Mouse (Mus musculus): Measurements from ENCODE around the gene Acot12. TPM values are rescaled to one million over a fixed set of nuclear protein-coding genes. Genes with fewer than 3 reads are reported as not detected.

Acot12 gene
- not detected in 2 replicates for total RNA-seq (2015; ENCODE audit: low replicate concordance)
- total RNA-seq (2017; ENCODE audit: low replicate concordance) = not detected in 2 replicates

DNA sequence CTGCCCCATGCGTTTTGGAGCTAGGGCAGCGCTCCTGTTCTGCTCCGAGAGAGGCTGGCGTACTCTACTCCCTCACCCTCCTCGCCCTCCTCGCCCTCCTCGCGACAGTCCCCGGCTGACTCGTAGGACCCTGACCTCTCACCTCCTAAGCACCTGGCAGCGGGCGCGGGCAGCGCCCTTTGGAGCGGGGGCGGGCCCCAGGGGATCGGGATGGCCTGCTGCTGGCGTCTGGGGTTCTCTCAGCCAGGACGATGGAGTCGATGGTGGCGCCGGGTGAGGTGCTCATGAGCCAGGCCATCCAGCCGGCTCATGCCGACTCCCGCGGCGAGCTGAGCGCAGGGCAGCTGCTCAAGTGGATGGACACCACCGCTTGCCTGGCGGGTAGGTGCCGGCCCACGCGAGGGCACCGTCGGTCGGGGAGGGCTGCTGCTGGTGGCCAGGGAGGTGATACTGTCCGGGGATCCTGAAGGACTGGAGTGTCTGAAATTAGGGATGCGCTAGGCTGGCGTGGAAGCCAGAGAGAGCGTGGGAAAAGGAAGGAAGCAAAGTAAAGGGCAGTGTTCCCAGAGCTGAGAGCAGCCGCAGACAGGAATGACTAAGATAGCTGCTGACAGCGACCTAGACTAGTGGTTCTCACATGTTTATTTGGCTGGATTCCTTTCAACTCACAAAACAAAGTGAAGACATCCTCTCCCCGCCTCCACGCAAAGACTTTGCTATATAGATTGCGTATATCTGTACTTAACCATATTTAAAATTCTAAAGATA is at the start of gene Acot12:
Gene Acot12 (plus strand): TSS at position 233 of the 768 bp plus-strand sequence.
- ATAC-seq (replicated peaks; ENCODE audit: low FRiP score, poor library complexity, severe bottlenecking) = no peak

DNA sequence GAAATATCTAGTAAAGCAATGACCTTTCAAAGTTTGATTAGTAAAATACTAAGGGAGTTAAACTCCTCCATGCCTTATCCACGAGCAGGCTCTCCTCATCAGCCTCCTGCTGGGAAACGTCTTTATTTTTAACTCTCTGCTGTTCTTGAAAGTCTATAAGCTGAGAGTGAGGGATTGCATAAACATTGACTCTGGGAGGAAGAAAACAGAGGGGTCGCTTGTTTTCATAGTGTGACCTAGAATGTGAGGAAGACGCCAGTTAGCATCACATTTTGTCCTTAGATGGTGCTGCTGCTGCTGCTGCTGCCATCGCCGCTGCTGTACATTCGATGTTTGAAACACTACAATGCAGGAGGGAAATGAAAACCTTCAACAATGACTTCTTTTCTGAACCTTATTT is 47.7 kb upstream of the Acot12 start:
- ATAC-seq (replicated peaks; ENCODE audit: low FRiP score, poor library complexity, severe bottlenecking) = no peak

DNA sequence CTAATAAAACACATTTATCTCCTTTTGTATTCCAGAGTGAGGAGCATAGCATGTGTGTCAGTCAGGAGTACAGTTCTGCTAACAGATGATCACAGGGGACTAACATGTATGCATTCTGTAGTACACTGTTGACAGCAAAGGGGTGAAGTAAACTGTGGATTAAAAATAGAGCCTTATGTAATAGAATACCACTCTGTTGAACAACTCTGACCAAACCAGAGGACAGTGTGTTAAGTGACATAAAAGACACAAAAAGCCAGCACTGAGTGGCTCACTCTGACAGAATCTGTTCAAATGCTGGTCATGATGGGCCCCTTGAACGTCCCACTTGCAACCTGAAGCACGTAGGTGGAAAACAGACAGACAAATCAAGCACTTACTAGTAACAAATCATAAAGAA is 45.9 kb upstream of the Acot12 start:
- ATAC-seq (replicated peaks; ENCODE audit: low FRiP score, poor library complexity, severe bottlenecking) = no peak

DNA sequence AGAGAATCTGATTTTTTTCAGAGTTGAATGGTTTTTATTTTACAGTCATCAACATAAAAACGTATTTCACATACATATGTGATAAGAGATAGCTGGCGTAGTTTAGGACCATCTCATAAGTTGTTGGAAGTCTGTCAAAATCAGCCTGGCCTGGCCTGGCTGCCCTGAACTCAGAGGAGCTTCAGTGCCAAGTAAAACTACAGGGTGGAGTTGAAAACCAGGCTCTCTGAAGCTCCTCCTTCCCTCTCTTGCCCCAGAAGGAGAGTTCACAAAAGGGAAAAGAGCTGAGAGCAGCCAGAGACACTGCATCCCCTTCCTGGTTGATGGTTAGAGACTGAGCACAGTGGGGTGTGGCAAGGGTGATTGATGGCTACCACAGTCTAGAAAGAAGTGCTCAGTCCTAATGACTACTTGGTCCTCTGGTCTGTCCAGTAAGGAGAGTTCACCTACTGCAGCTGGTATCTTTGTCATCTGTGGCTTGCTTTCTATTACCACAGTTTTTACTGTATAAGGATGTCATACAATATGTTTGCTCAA is 45.1 kb upstream of the Acot12 start:
- ATAC-seq (replicated peaks; ENCODE audit: low FRiP score, poor library complexity, severe bottlenecking) = no peak

DNA sequence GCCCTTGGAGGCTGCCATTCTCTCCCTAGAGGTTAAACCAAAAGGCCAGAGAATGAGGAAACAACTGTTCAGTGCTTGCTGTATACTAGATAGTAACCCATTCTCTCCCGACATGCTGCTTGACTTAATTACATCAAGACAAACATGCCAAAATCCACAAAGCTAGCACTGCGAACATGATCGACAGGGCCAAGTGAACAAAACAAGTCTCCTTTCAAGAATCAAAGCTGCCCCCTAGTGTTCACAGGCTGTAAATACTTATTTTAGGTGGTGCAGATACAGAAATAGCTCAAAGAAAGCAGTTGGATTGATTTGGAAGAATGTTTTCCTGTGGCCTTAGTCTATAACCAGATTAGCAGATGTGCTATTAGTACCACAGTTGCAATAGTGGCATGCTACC is 44.3 kb upstream of the Acot12 start:
- 0 out of 2 replicates have a peak, but pooled peaks have one; percentile 28 for ATAC-seq (replicated peaks; ENCODE audit: low FRiP score, poor library complexity, severe bottlenecking)

DNA sequence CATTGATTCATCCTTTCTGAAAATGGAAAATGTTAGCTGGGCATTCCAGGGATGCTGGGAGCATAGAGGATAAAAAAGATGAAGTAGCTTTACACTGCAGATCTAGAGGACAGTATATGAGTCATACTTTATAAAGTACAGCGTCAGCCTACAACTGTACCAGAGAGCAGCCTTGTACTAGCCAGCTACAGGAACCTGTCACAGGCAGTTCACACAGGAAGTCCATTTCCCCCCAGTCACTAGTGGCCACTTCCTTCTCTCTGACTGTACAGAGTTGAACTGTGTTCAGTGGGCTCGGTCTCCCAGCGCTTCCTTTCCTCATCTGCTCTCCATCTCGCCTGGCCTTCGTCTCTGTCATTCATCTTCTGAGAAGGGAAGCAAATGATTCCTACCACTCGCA is 39.0 kb upstream of the Acot12 start:
- no peak for ATAC-seq (replicated peaks; ENCODE audit: low FRiP score, poor library complexity, severe bottlenecking)

DNA sequence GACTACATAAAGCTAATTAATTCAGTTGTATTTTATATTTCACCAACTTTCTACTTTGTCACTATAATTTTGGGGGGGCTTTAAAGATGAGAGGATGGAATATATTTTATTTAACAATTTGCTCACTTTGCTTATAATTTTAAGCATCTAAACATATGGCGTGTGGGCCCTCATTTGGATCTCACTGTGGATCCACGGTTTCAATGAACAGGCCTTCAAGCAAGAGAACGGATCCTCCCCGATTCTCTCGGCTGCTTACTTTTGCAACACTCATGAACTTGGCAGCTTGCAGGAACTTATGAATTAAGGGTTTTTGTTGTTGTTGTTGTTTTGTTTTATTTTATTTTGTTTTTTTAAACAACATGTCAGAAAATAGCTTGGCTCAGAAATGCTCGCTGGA is 21.8 kb upstream of the Acot12 start:
- no peak for ATAC-seq (replicated peaks; ENCODE audit: low FRiP score, poor library complexity, severe bottlenecking)

DNA sequence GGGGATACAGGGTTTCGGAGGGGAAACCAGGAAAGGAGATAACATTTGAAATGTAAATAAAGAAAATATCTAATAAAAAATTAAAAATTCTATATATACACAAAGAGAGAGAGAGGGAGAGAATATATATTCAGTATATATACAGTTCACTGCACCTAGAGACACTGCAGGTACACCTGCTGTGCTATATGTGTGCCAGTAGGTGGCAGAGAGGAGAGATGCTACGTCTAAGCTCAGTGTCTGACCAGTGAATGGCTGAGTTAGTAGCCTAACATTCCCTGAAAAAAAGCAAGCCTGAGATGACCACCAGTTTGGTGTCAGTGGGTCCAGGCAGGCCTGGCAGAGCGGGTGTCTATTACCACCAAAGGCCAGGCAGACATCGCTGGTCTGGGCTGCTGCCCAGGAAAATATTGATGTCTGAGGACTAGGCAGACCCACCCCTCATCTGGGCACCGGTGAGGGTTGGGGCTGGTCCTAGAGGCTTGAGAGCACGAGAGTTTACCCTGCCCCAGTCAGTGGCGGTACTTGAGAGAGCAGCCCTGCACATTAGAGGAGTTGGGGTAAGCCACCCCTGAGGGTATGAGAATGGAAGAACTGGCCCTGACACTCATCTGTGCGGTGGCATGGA is 18.1 kb upstream of the Acot12 start:
- no peak for ATAC-seq (replicated peaks; ENCODE audit: low FRiP score, poor library complexity, severe bottlenecking)

DNA sequence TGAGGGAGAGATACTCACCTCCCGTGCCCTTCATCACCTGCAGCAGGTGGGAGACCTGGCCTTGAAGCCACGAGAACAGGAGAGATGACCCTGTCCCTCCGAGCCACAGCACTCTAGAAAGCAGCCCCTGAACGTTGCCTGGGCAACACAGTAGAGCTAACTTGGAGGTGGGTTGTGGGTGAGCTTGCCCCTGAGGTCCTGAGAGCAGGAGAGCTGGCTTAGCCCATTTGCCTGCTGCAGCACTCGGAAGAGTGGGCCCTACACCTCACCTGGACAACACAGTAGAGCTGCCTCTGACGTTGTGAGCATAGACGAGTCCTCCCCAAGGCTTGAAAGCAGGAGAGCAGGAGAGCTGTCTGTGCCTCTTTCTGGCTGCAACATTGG is 17.6 kb upstream of the Acot12 start:
- no peak for ATAC-seq (replicated peaks; ENCODE audit: low FRiP score, poor library complexity, severe bottlenecking)

DNA sequence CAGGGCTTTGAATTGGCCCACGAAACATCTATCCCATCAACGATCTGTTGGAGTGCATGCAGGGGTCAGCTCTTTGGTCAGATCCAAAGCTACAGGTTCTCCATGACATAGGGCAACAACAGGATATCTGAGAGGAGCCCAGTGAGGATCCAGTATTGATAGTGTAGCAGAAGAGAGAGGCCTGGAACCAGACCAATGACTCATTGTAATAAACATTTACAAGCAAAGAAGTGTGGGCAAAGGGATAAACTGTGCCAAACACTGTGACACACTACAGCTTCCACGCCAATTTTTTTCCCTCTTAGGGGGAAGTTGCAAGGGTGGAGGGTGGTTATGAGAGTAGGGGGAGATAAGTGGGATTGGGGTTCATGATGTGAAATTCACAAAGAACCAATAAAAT is 17.1 kb upstream of the Acot12 start:
- ATAC-seq (replicated peaks; ENCODE audit: low FRiP score, poor library complexity, severe bottlenecking) = no peak

DNA sequence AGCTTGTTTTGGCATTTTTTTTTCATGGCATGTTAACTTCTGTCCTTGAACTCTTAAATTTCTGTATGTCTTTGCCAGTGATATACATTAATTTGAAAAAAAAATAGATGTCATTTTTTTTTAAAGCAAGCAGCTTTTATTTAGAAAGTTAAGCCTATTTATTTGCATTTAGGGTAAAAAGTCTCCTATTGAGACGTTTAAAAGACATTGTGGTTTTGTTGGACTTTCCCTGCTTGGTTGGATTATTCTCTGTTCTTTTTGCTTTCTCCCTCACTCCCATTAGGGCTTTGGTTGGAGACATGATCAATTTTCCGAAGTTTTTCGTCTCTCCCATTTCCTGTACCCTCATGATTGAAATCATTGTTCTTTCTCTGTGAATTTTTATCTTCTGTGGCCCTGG is 16.2 kb upstream of the Acot12 start:
- no peak for ATAC-seq (replicated peaks; ENCODE audit: low FRiP score, poor library complexity, severe bottlenecking)

DNA sequence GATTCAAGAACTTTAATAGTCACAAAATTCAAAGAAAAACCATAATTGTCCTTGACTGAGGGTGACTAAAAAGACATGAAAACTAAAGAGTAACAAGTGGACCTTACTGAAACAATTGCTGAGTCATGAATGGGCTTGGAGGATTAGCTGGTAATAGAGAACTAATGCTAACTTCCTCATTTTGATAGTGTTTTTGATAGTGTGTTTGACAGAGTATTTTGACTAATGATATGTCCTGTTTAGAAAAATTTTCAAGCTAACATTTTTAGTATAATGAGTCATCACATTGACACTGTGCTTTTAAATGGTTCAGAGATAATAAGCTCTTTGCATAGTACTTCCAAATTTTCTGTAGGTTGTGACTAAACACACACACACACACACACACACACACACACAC is 13.4 kb upstream of the Acot12 start:
- ATAC-seq (replicated peaks; ENCODE audit: low FRiP score, poor library complexity, severe bottlenecking) = no peak

DNA sequence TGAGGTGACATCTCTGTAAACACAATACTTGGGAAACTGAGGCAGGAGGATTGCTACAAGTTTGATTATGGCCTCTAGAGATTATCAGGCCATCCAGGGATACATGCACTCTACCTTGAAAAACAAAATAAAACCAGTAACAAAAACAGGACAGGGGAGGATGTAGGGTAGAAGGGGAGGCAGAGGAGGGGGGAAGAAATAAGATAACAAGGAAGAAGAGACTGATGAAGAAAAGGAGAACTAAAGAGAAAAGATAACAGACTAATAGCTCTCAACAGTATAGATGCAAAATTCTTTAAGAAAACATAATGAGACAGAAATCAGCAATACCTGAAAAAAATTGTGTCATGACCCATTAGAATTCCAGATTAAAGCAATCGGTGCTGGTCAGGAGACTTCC is 4.1 kb upstream of the Acot12 start:
- no peak for ATAC-seq (replicated peaks; ENCODE audit: low FRiP score, poor library complexity, severe bottlenecking)

DNA sequence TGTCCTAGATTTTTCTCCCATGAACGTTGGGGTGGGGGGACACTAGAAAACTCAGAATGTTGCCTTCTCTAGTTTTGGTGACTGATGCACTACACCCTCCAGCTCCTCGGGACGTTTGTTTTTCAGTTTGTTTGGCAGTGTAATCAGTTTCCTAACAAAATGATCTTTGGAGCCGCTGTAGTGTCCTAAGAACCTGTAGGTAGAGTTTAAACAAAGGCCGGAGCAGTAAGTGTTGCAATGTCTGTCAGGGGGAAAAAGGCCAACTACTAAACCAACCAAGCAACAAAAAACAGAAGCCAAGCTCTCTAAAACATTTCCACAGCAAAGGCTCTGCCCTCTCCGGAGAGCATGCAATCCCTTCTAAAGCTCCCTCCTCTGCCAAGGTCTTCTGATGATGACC is 461 bp upstream of the Acot12 start:
- ATAC-seq (replicated peaks; ENCODE audit: low FRiP score, poor library complexity, severe bottlenecking) = no peak

DNA sequence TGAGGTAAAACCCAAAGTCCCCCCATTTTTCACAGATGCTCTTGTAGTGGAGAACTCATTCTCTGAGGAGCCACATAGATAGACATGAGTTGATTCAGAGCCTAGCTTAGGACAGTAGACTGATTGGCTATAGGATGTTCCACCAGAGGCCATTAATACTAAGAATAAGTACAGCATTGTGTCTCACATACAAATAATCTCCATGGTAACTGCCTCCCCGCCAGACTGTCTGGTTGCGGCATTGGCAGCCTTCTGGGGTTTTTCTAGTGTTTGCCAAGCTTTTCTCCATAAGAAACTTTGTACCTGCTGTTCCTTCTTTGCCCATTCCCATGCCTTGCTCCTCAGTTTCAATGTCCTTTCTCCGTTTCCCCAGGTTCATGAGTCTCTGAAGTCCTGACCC is 1.9 kb downstream of the Acot12 start:
- no peak for ATAC-seq (replicated peaks; ENCODE audit: low FRiP score, poor library complexity, severe bottlenecking)

DNA sequence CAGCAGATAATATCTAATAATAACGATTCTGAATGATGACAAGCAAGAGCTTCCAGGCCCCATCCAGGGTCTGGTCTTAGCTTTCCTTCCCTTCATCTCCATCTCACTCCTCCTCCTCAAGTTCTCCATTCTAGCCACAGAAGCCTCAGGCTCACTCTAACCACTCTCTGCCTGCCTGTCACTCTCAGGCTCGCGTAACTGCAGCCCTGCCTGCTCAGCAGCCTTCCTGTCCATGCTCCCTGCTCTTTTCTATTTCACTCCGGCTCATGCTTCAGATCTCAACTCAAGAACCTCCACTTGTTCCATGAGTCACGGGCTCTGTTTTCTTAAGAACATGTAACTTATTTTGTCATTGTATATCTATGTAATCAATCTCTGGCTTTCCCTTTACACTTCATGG is 5.2 kb downstream of the Acot12 start:
- ATAC-seq (replicated peaks; ENCODE audit: low FRiP score, poor library complexity, severe bottlenecking) = no peak

DNA sequence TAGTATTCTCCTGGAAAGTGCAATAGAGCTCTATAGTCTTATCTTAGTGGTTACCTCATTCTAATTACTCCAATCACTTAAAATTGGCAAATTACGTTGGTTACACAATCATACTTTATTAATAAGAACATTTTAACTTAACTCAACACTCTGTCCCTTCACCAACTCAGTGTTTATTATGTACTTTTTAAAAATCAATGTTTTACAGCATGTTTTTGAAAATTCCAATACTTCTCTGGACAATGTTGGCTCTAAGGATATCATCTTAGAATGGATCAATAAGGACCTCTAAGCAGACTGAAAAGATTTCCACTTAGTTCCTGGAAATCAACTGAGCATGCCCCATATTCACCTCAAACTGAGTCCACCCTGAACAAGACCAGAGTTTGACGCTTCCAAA is 7.1 kb downstream of the Acot12 start:
- ATAC-seq (replicated peaks; ENCODE audit: low FRiP score, poor library complexity, severe bottlenecking) = no peak

DNA sequence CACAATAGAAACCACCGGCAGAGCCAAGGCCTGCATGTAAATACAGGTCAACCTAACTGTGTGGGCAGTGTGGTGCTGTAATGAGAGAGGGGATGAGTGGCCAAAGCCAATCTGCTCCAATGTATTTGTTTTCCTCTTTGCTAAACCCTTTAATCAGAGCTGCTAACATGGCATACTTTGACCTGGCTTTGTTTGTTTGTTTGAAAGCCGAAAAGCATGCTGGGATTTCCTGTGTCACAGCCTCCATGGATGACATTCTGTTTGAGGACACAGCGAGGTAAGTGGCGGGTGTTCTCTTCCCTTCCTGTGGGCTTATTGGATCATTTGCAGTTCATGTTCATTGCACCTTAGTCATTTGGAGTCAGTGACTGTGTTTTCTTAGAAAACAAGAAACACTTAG is 8.7 kb downstream of the Acot12 start:
- no peak for ATAC-seq (replicated peaks; ENCODE audit: low FRiP score, poor library complexity, severe bottlenecking)

DNA sequence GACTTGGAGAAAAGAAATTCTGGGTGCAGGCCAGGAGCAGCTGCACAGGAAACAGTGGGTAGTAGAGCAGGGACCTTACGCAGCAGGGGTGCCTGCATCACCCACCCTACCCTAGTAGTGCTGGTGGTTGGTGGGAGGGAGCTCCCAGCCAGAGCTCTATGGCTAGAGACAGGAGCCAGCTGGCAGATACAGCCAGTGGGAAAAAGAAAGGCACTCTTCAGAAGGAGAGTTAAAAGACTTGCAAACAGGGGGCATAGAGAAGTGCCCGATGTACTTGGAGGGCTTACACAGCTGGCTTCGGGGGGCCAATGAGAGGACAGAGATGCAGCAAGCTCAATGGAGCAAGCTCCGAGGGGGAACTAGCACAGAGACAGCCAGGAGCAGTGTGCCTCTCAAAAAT is 12.4 kb downstream of the Acot12 start:
- ATAC-seq (replicated peaks; ENCODE audit: low FRiP score, poor library complexity, severe bottlenecking) = no peak

DNA sequence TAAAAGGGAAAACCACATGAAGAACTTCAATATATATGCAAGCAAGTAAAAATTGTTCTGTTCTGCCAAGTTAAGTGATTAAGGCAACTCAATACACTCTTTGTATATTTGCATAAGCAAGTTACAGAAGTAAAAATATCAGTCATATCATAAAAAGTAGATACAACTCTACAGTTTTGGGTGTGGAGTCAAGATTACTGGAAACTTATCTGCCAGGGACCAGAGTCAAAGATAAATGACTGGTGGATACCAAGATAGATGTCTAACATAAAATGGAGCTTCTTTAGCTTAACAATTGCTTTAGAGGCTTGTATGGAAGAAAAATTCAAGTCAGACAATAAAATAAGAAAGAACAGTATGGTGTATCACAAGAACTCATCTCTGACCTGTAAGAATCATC is 13.4 kb downstream of the Acot12 start:
- no peak for ATAC-seq (replicated peaks; ENCODE audit: low FRiP score, poor library complexity, severe bottlenecking)

DNA sequence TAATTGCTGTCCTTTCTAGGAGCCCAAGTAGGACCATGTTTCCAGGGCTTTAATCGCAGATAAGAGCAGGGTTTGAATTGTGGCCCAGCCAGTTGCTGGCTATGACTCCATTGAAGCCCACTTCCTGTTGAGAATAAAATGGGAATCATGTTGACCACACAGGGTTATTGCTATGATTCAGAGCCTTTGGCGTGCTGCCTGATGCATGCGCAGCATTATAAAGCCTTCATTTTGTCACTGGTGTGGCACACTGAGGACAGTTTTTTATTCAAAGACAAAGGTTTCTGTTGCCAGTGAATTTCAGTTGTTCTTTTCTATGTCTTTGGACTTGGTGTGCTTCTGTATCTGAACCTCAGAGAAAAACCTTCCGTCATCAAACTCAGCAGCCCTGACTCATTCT is 14.9 kb downstream of the Acot12 start:
- no peak for ATAC-seq (replicated peaks; ENCODE audit: low FRiP score, poor library complexity, severe bottlenecking)

Data from erythroid progenitor cell, adult 5-6 weeks (primary cell).